Mouse (Mus musculus): ENCODE measurements around the gene Set. TPM values are rescaled to one million over a fixed set of nuclear protein-coding genes. Genes with fewer than 3 reads are reported as not detected.

The Set gene
- polyA plus RNA-seq, 1 experiment from 2014 or later: 768 TPM

- Histone ChIP-seq H3K27me3 (ENCODE audit: control insufficient read depth, insufficient read depth, low read length) (no peaks in the 10 kb centered on the region), H3K9ac (replicated peaks; ENCODE audit: low read length) (no peak overlapping the region), H3K4me1 (ENCODE audit: control insufficient read depth, insufficient read depth, low read length) (no peaks in the 10 kb centered on the region; the same call in 1 of the 2 replicates), H3K9me3 (replicated peaks; ENCODE audit: control insufficient read depth, low read length) (no peaks in the 10 kb centered on the region), H3K4me2 (ENCODE audit: low read depth, low read length) (no peak overlapping the region), H3K27ac (replicated peaks; ENCODE audit: low read depth, low read length) (no peak overlapping the region), H3K36me3 (replicated peaks; ENCODE audit: control insufficient read depth, insufficient read depth, low read depth, low read length) (peaks cover 11% of the 10 kb centered on the region), H3K4me3 (ENCODE audit: low read depth, low read length) (no peak overlapping the region)
- ATAC-seq (replicated peaks; ENCODE audit: insufficient number of reproducible peaks, low FRiP score, low TSS enrichment, low read depth) (no peak), DNase-seq (ENCODE audit: low spot score) (no peak)
- 77% methylated on average over 3 of the region's 3 CpGs for WGBS
These were observed 16.1 kb downstream of the Set start for GRCm38 (mm10) chr2:30073285-30073684.

GRCm38 (mm10) chr2:30075625-30076024, 18.4 kb downstream of the Set start:
- Histone ChIP-seq H3K36me3 (replicated peaks; ENCODE audit: control insufficient read depth, insufficient read depth, low read depth, low read length) (peaks cover 3% of the 10 kb centered on the region), H3K4me1 (ENCODE audit: control insufficient read depth, insufficient read depth, low read length) (no peaks in the 10 kb centered on the region; the same call in 1 of the 2 replicates), H3K27me3 (ENCODE audit: control insufficient read depth, insufficient read depth, low read length) (no peaks in the 10 kb centered on the region), H3K27ac (replicated peaks; ENCODE audit: low read depth, low read length) (no peak overlapping the region), H3K4me2 (ENCODE audit: low read depth, low read length) (no peak overlapping the region), H3K9ac (replicated peaks; ENCODE audit: low read length) (no peak overlapping the region), H3K9me3 (replicated peaks; ENCODE audit: control insufficient read depth, low read length) (no peaks in the 10 kb centered on the region), H3K4me3 (ENCODE audit: low read depth, low read length) (no peak overlapping the region)
- ATAC-seq (replicated peaks; ENCODE audit: insufficient number of reproducible peaks, low FRiP score, low TSS enrichment, low read depth) (no peak), DNase-seq (ENCODE audit: low spot score) (no peak)
- WGBS: 87% methylated on average over 3 of the region's 3 CpGs

GRCm38 (mm10) chr2:30076439-30076838, 19.3 kb downstream of the Set start:
- H3K4me2 ChIP-seq (ENCODE audit: low read depth, low read length): no peak overlapping the region
- H3K27me3 ChIP-seq (ENCODE audit: control insufficient read depth, insufficient read depth, low read length): no peaks in the 10 kb centered on the region
- no peaks in the 10 kb centered on the region for H3K9me3 ChIP-seq (replicated peaks; ENCODE audit: control insufficient read depth, low read length)
- no peak for ATAC-seq (replicated peaks; ENCODE audit: insufficient number of reproducible peaks, low FRiP score, low TSS enrichment, low read depth)
- H3K36me3 ChIP-seq (replicated peaks; ENCODE audit: control insufficient read depth, insufficient read depth, low read depth, low read length): peaks cover 2% of the 10 kb centered on the region
- no peak overlapping the region for H3K4me3 ChIP-seq (ENCODE audit: low read depth, low read length)
- H3K9ac ChIP-seq (replicated peaks; ENCODE audit: low read length): no peak overlapping the region
- no peak overlapping the region for H3K27ac ChIP-seq (replicated peaks; ENCODE audit: low read depth, low read length)
- no peak for DNase-seq (ENCODE audit: low spot score)
- H3K4me1 ChIP-seq (ENCODE audit: control insufficient read depth, insufficient read depth, low read length): no peaks in the 10 kb centered on the region; the same call in 1 of the 2 replicates
- WGBS: 92% methylated on average over 8 of the region's 9 CpGs

GRCm38 (mm10) chr2:30076959-30077358, 19.8 kb downstream of the Set start:
- ATAC-seq (replicated peaks; ENCODE audit: insufficient number of reproducible peaks, low FRiP score, low TSS enrichment, low read depth) (no peak; the same call in 1 of the 2 replicates), DNase-seq (ENCODE audit: low spot score) (no peak)
- WGBS: 60% methylated on average over 6 of the region's 6 CpGs
- Histone ChIP-seq H3K9ac (replicated peaks; ENCODE audit: low read length) (no peak overlapping the region), H3K36me3 (replicated peaks; ENCODE audit: control insufficient read depth, insufficient read depth, low read depth, low read length) (peaks cover 2% of the 10 kb centered on the region), H3K4me3 (ENCODE audit: low read depth, low read length) (no peak overlapping the region), H3K9me3 (replicated peaks; ENCODE audit: control insufficient read depth, low read length) (no peaks in the 10 kb centered on the region), H3K27ac (replicated peaks; ENCODE audit: low read depth, low read length) (0 out of 2 replicates have a peak overlapping the region, but pooled peaks have one; percentile 25), H3K4me2 (ENCODE audit: low read depth, low read length) (peak overlapping the region; percentile 83; the same call in 1 of the 2 replicates), H3K4me1 (ENCODE audit: control insufficient read depth, insufficient read depth, low read length) (no peaks in the 10 kb centered on the region; the same call in 1 of the 2 replicates), H3K27me3 (ENCODE audit: control insufficient read depth, insufficient read depth, low read length) (no peaks in the 10 kb centered on the region)

GRCm38 (mm10) chr2:30077502-30078348, 20.5 kb downstream of the Set start, which contains the start of gene Pkn3:
TSS of gene Pkn3 (plus strand) at chr2:30077684.
- peak; percentile 91 for DNase-seq (ENCODE audit: low spot score)
- WGBS: 2% methylated on average over 53 of the region's 53 CpGs
- H3K4me1 ChIP-seq (ENCODE audit: control insufficient read depth, insufficient read depth, low read length): no peaks in the 10 kb centered on the region; the same call in 1 of the 2 replicates
- peak within 1 kb of the TSS; percentile 66 for H3K9ac ChIP-seq (replicated peaks; ENCODE audit: low read length)
- no peaks in the 10 kb centered on the region for H3K27me3 ChIP-seq (ENCODE audit: control insufficient read depth, insufficient read depth, low read length)
- H3K9me3 ChIP-seq (replicated peaks; ENCODE audit: control insufficient read depth, low read length): no peaks in the 10 kb centered on the region
- H3K36me3 ChIP-seq (replicated peaks; ENCODE audit: control insufficient read depth, insufficient read depth, low read depth, low read length): peaks cover 2% of the 10 kb centered on the region
- peak; percentile 68 for ATAC-seq (replicated peaks; ENCODE audit: insufficient number of reproducible peaks, low FRiP score, low TSS enrichment, low read depth)
- peak within 1 kb of the TSS; percentile 83 for H3K4me2 ChIP-seq (ENCODE audit: low read depth, low read length)
- H3K4me3 ChIP-seq (ENCODE audit: low read depth, low read length): peak within 1 kb of the TSS; percentile 49
- H3K27ac ChIP-seq (replicated peaks; ENCODE audit: low read depth, low read length): peak within 1 kb of the TSS; percentile 81; the same call in 1 of the 2 replicates

- peak overlapping the region; percentile 49 for H3K4me3 ChIP-seq (ENCODE audit: low read depth, low read length)
- 10% methylated on average over 10 of the region's 10 CpGs for WGBS
- ATAC-seq (replicated peaks; ENCODE audit: insufficient number of reproducible peaks, low FRiP score, low TSS enrichment, low read depth) (0 out of 2 replicates have a peak, but pooled peaks have one; percentile 2), DNase-seq (ENCODE audit: low spot score) (no peak)
- H3K4me1 ChIP-seq (ENCODE audit: control insufficient read depth, insufficient read depth, low read length): no peaks in the 10 kb centered on the region; the same call in 1 of the 2 replicates
- H3K36me3 ChIP-seq (replicated peaks; ENCODE audit: control insufficient read depth, insufficient read depth, low read depth, low read length): no peaks in the 10 kb centered on the region; the same call in 1 of the 2 replicates
- peak overlapping the region; percentile 83 for H3K4me2 ChIP-seq (ENCODE audit: low read depth, low read length)
- peak overlapping the region; percentile 66 for H3K9ac ChIP-seq (replicated peaks; ENCODE audit: low read length)
- H3K27me3 ChIP-seq (ENCODE audit: control insufficient read depth, insufficient read depth, low read length): no peaks in the 10 kb centered on the region
- peak overlapping the region; percentile 53; the same call in 1 of the 2 replicates for H3K27ac ChIP-seq (replicated peaks; ENCODE audit: low read depth, low read length)
- no peaks in the 10 kb centered on the region for H3K9me3 ChIP-seq (replicated peaks; ENCODE audit: control insufficient read depth, low read length)
These were observed 21.2 kb downstream of the Set start for GRCm38 (mm10) chr2:30078349-30078712.

GRCm38 (mm10) chr2:30078760-30079159, 21.6 kb downstream of the Set start:
- no peaks in the 10 kb centered on the region for H3K36me3 ChIP-seq (replicated peaks; ENCODE audit: control insufficient read depth, insufficient read depth, low read depth, low read length)
- H3K9ac ChIP-seq (replicated peaks; ENCODE audit: low read length): peak overlapping the region; percentile 66
- 66% methylated on average over 4 of the region's 4 CpGs for WGBS
- H3K4me1 ChIP-seq (ENCODE audit: control insufficient read depth, insufficient read depth, low read length): no peaks in the 10 kb centered on the region; the same call in 1 of the 2 replicates
- 0 out of 2 replicates have a peak overlapping the region, but pooled peaks have one; percentile 11 for H3K27ac ChIP-seq (replicated peaks; ENCODE audit: low read depth, low read length)
- H3K27me3 ChIP-seq (ENCODE audit: control insufficient read depth, insufficient read depth, low read length): no peaks in the 10 kb centered on the region
- ATAC-seq (replicated peaks; ENCODE audit: insufficient number of reproducible peaks, low FRiP score, low TSS enrichment, low read depth) (no peak), DNase-seq (ENCODE audit: low spot score) (no peak)
- H3K4me2 ChIP-seq (ENCODE audit: low read depth, low read length): peak overlapping the region; percentile 83; the same call in 1 of the 2 replicates
- H3K4me3 ChIP-seq (ENCODE audit: low read depth, low read length): no peak overlapping the region
- H3K9me3 ChIP-seq (replicated peaks; ENCODE audit: control insufficient read depth, low read length): no peaks in the 10 kb centered on the region

Measured in embryonic facial prominence, embryonic 11.5 days (tissue).